Mouse (Mus musculus) adrenal gland, adult (tissue): ENCODE measurements around the gene Dffa.
A peak's percentile ranks its signal among the peaks of the same experiment; 100 is the strongest.
"Not testable (repeated sequence)": the region's sequence is repeated elsewhere in the genome, so short reads cannot be mapped to it uniquely, and the experiment has no call there.

Experiments used
- DNase-seq, 2 experiments: peaks; one replicate each; pipeline ENCODE4 v3.0.0; 2022 to 2023; ENCODE audit warnings: low spot score in 1 of 2; ENCODE audit not compliant: inconsistent age in 2 of 2

The Dffa gene

GRCm38 (mm10) chr4:149145151-149145550, 41.2 kb downstream of the Dffa start:
- no peak for DNase-seq

GRCm38 (mm10) chr4:149147528-149147927, 43.6 kb downstream of the Dffa start:
- no peak for DNase-seq

- DNase-seq: no peak
Observed at GRCm38 (mm10) chr4:149148084-149148483, 44.1 kb downstream of the Dffa start.

- DNase-seq: peak in 1 of 2 experiments; percentile 49
Observed at GRCm38 (mm10) chr4:149149196-149149595, 45.2 kb downstream of the Dffa start.

GRCm38 (mm10) chr4:149149611-149150010, 45.7 kb downstream of the Dffa start:
- peak; percentile 81 to 90 for DNase-seq

GRCm38 (mm10) chr4:149150256-149150655, 46.3 kb downstream of the Dffa start:
- DNase-seq: peak; percentile 29 to 78

- no peak for DNase-seq
Observed at GRCm38 (mm10) chr4:149150721-149151120, 46.8 kb downstream of the Dffa start.

- no peak for DNase-seq
Observed at GRCm38 (mm10) chr4:149154859-149155258, 50.9 kb downstream of the Dffa start.

GRCm38 (mm10) chr4:149155711-149156110, 51.8 kb downstream of the Dffa start:
- DNase-seq: peak in 1 of 2 experiments; percentile 84

- no peak for DNase-seq
Observed at GRCm38 (mm10) chr4:149157415-149157973, 53.5 kb downstream of the Dffa start.

DNA sequence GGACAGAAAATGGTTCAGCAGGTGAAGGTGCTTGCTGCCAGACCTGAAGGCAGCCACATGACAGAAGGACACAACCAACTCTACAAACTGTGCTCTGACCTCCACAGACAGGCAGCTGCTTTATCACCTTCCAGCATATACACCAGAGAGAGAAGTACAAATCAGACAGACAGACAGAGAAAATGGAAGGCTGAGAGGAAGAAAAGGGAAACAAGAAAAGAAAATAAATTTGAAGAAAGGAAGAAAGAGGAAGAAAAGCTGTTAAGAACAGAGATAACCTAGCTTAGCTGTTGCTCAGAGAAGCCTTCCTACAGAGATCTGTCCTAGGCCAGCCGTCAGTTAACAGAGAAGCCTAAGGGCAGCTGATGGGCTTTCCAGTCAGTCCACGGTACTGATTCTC, 55.3 kb downstream of the Dffa start:
- DNase-seq: no peak

- DNase-seq: peak in 1 of 2 experiments; percentile 55
Observed at GRCm38 (mm10) chr4:149159891-149160290, 55.9 kb downstream of the Dffa start.

DNA sequence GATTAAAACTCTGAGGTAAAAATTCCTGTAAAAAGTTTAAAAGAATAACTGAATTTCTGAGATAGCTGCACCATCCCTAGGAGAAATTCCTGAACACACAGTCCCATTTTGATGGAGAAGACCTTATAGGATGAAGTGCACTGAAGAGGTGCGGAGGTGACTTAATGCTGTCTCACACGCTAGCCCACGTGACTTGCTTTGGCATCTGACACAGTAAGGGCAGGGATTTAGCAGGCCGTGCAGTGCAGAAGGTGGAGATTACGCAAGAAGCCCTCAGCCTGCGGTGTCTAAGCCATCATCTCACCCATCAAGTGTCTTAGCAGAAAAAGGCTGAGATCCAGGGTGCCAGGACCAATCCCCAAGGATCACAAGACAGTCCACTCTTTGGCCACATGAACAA, 57.2 kb downstream of the Dffa start:
- DNase-seq: peak in 1 of 2 experiments; percentile 66

DNA sequence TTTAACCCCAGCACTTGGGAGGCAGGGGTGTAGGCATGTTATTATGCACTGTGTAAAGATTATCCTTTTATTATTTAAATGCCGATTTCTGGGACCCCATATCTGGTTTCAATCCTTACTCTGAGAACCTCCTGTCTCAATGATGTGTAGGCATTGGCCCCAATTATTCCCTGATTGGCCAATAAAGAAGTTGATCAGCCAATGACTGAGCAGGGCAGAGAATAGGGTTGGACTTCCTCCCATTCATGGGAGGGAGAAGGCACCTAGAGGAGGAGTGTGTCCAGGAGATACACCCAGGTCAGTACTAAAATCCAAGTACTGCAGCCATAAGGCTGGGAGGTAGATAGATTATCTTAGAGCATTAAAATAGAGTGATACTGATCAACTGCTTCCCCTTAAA, 59.2 kb downstream of the Dffa start:
- DNase-seq: no peak

- DNase-seq: no peak
Observed at GRCm38 (mm10) chr4:149164150-149164549, 60.2 kb downstream of the Dffa start.

DNA sequence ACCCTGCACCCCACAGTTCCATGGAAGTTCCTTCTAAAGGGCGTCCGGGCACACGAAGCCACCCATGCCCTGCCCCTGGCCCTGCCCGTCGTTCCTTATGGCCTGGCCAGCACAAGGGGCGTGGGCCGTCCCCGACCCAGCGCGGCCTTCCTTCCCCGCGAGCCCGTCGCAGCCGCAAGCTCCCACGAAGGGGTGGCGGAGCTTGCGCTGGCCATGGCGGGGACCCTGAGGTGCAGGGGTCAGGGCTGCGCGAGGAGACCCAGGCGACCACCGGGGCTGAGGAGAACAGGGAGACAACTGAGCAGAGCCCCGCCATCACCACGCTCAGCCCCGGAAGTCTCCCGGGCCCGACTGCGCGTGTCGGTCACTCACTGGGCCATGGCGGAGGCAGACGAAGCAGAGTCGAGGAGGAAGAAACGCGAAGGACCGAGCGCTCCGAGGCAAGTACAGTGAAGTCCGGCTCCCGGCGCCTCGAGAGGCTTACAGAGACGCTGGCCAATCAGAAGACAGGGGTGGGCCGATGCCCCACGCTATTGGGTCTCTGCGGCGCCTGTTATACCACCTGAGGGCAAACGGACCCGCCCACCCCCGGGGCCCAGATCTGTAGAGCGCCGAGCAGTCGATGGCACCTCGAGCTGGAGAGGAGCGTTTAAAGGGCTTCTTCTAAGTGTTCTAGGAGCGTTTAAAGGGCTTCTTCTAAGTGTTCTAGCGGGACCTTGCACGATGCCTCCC, 62.4 kb downstream of the Dffa start, which contains the start of gene Pgd:
Pgd (minus strand) TSS at position 557 of the 732 bp plus-strand sequence.
- peak; percentile 97 to 99 for DNase-seq

- DNase-seq: no peak
Observed at GRCm38 (mm10) chr4:149166957-149167611, 63.1 kb downstream of the Dffa start.

DNA sequence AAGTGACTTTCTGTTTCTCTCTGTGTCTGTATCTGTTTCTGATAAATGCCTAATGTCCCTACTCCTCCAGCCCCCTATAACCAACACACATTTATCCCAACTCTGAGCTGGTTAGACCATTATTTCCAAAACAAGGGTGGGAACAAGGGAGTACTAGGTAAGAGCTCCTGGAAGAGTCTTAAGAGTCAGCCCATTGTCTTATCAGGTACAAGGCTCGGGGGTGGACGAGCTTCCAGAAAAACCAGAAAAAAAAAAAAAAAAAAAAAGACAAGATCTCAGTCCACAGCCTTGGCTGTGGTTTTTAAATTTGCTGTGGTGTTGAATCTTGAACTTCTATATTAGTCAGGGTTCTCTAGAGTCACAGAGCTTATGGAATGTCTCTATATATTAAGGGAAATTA, 64.1 kb downstream of the Dffa start:
- DNase-seq: no peak

- DNase-seq: not testable (repeated sequence)
Observed at GRCm38 (mm10) chr4:149169926-149170325, 66.0 kb downstream of the Dffa start.
